Mouse (Mus musculus): ENCODE results near the gene Rps15. TPM values are rescaled to one million over a fixed set of nuclear protein-coding genes. Genes with fewer than 3 reads are reported as not detected.

Rps15 gene
- polyA plus RNA-seq, 1 experiment from 2014 or later = 708 TPM

- H3K27me3 ChIP-seq (replicated peaks; ENCODE audit: control insufficient read depth, insufficient read depth, low read length) = no peaks in the 10 kb centered on the region
- peak within 1 kb of the TSS; percentile 49 for H3K4me3 ChIP-seq (ENCODE audit: low read depth, low read length)
- ATAC-seq = peak; percentile 85
- peaks cover 6% of the 10 kb centered on the region for H3K36me3 ChIP-seq (ENCODE audit: control insufficient read depth, insufficient read depth)
- peak within 1 kb of the TSS; percentile 43 for H3K9ac ChIP-seq (ENCODE audit: low read depth, low read length)
- H3K4me1 ChIP-seq (replicated peaks; ENCODE audit: control insufficient read depth, insufficient read depth, low read length) = no peaks in the 10 kb centered on the region; the same call in 1 of the 2 replicates
- peak within 1 kb of the TSS; percentile 82 for H3K27ac ChIP-seq (ENCODE audit: low read depth, low read length)
- no peak for TF ChIP-seq CTCF (IDR thresholded peaks at IDR 0.05; ENCODE audit: low read depth)
- H3K9me3 ChIP-seq (ENCODE audit: control insufficient read depth) = no peaks in the 10 kb centered on the region
- WGBS = 2% methylated on average over 36 of the region's 36 CpGs
- peak within 1 kb of the TSS; percentile 81 for H3K4me2 ChIP-seq (replicated peaks; ENCODE audit: low read depth)
These were observed 37.2 kb downstream of the Rps15 start, which contains the start of the genes Pcsk4 and Reep6 for GRCm38 (mm10) chr10:80329273-80330081. Gene Pcsk4 (minus strand): TSS chr10:80329498. Gene Reep6 (plus strand): TSS chr10:80329953.

GRCm38 (mm10) chr10:80330084-80330483, 37.8 kb downstream of the Rps15 start:
- Histone ChIP-seq H3K36me3 (ENCODE audit: control insufficient read depth, insufficient read depth) (peaks cover 12% of the 10 kb centered on the region), H3K4me3 (ENCODE audit: low read depth, low read length) (peak overlapping the region; percentile 49), H3K9ac (ENCODE audit: low read depth, low read length) (peak overlapping the region; percentile 43), H3K4me1 (replicated peaks; ENCODE audit: control insufficient read depth, insufficient read depth, low read length) (no peaks in the 10 kb centered on the region; the same call in 1 of the 2 replicates), H3K27ac (ENCODE audit: low read depth, low read length) (peak overlapping the region; percentile 82), H3K4me2 (replicated peaks; ENCODE audit: low read depth) (peak overlapping the region; percentile 81), H3K9me3 (ENCODE audit: control insufficient read depth) (no peaks in the 10 kb centered on the region), H3K27me3 (replicated peaks; ENCODE audit: control insufficient read depth, insufficient read depth, low read length) (no peaks in the 10 kb centered on the region)
- WGBS = 2% methylated on average over 35 of the region's 41 CpGs
- no peak for ATAC-seq
- TF ChIP-seq CTCF (IDR thresholded peaks at IDR 0.05; ENCODE audit: low read depth) = no peak

GRCm38 (mm10) chr10:80330888-80331287, 38.6 kb downstream of the Rps15 start:
- TF ChIP-seq CTCF (IDR thresholded peaks at IDR 0.05; ENCODE audit: low read depth) = no peak
- peak overlapping the region; percentile 44; the same call in 1 of the 2 replicates for H3K9ac ChIP-seq (ENCODE audit: low read depth, low read length)
- no peak for ATAC-seq
- peaks cover 20% of the 10 kb centered on the region for H3K36me3 ChIP-seq (ENCODE audit: control insufficient read depth, insufficient read depth)
- H3K9me3 ChIP-seq (ENCODE audit: control insufficient read depth) = no peaks in the 10 kb centered on the region
- peak overlapping the region; percentile 49 for H3K4me3 ChIP-seq (ENCODE audit: low read depth, low read length)
- 36% methylated on average over 2 of the region's 2 CpGs for WGBS
- H3K4me1 ChIP-seq (replicated peaks; ENCODE audit: control insufficient read depth, insufficient read depth, low read length) = no peaks in the 10 kb centered on the region; the same call in 1 of the 2 replicates
- H3K27me3 ChIP-seq (replicated peaks; ENCODE audit: control insufficient read depth, insufficient read depth, low read length) = no peaks in the 10 kb centered on the region
- peak overlapping the region; percentile 82 for H3K27ac ChIP-seq (ENCODE audit: low read depth, low read length)
- H3K4me2 ChIP-seq (replicated peaks; ENCODE audit: low read depth) = peak overlapping the region; percentile 81

- WGBS = 31% methylated on average over 10 of the region's 10 CpGs
- Histone ChIP-seq H3K9ac (ENCODE audit: low read depth, low read length) (peak overlapping the region; percentile 26; the same call in 1 of the 2 replicates), H3K27ac (ENCODE audit: low read depth, low read length) (peak overlapping the region; percentile 82), H3K9me3 (ENCODE audit: control insufficient read depth) (no peaks in the 10 kb centered on the region), H3K4me2 (replicated peaks; ENCODE audit: low read depth) (peak overlapping the region; percentile 81), H3K4me3 (ENCODE audit: low read depth, low read length) (peak overlapping the region; percentile 49), H3K27me3 (replicated peaks; ENCODE audit: control insufficient read depth, insufficient read depth, low read length) (no peaks in the 10 kb centered on the region), H3K4me1 (replicated peaks; ENCODE audit: control insufficient read depth, insufficient read depth, low read length) (no peaks in the 10 kb centered on the region; the same call in 1 of the 2 replicates), H3K36me3 (ENCODE audit: control insufficient read depth, insufficient read depth) (peaks cover 22% of the 10 kb centered on the region)
- no peak for TF ChIP-seq CTCF (IDR thresholded peaks at IDR 0.05; ENCODE audit: low read depth)
- peak; percentile 59 for ATAC-seq
These were observed 39.6 kb downstream of the Rps15 start for GRCm38 (mm10) chr10:80331636-80332524.

GRCm38 (mm10) chr10:80332525-80332989, 40.3 kb downstream of the Rps15 start:
- Histone ChIP-seq H3K36me3 (ENCODE audit: control insufficient read depth, insufficient read depth) (peaks cover 22% of the 10 kb centered on the region), H3K9me3 (ENCODE audit: control insufficient read depth) (no peaks in the 10 kb centered on the region), H3K27ac (ENCODE audit: low read depth, low read length) (peak overlapping the region; percentile 82), H3K27me3 (replicated peaks; ENCODE audit: control insufficient read depth, insufficient read depth, low read length) (no peaks in the 10 kb centered on the region), H3K4me1 (replicated peaks; ENCODE audit: control insufficient read depth, insufficient read depth, low read length) (no peaks in the 10 kb centered on the region; the same call in 1 of the 2 replicates), H3K9ac (ENCODE audit: low read depth, low read length) (peak overlapping the region; percentile 26; the same call in 1 of the 2 replicates), H3K4me3 (ENCODE audit: low read depth, low read length) (no peak overlapping the region), H3K4me2 (replicated peaks; ENCODE audit: low read depth) (peak overlapping the region; percentile 81)
- no peak for TF ChIP-seq CTCF (IDR thresholded peaks at IDR 0.05; ENCODE audit: low read depth)
- ATAC-seq = no peak
- WGBS = 52% methylated on average over 5 of the region's 5 CpGs
